Mouse (Mus musculus): ENCODE data around the gene Mcrip2.
"Not testable (repeated sequence)": the region's sequence is repeated elsewhere in the genome, so short reads cannot be mapped to it uniquely, and the experiment has no call there.

Gene Mcrip2

DNA sequence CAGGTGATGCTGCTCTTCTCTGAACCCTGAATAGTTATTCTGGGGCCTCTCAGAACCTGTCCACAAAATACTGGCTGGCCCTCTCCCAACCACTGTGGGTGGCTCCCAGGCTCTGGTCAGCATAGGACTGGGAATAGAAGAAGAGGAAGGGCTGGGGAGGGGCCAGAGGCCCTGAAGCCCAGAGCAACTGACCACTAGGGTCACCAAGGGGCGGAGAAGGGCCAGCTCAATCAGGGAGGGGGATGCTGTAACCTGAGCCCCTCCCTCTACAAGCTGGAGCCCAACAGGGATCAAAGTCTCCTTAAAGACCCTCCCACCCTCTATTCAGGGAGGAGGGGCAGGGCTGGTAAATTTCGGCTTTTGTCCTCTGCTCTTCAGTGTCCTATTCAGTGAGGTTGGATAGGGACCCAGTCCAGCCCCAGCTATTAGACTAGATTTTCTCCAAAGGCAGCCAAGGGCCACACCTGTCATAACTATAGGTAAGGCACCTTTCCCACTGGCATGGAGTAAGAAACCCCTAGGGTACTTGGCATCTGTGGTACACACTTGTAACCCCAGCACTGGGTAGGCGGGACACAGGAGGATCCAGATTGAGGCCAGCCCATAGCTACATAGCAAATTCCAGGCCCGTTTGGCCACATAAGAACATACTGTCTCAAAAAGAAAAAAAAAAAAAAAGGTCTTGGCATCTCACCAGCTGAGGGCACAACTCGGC, 11.8 kb upstream of the Mcrip2 start, which contains the start of gene Wfikkn1:
TSS of gene Wfikkn1 (minus strand) at position 663 of the 715 bp plus-strand sequence.
- DNase-seq: no peak

DNA sequence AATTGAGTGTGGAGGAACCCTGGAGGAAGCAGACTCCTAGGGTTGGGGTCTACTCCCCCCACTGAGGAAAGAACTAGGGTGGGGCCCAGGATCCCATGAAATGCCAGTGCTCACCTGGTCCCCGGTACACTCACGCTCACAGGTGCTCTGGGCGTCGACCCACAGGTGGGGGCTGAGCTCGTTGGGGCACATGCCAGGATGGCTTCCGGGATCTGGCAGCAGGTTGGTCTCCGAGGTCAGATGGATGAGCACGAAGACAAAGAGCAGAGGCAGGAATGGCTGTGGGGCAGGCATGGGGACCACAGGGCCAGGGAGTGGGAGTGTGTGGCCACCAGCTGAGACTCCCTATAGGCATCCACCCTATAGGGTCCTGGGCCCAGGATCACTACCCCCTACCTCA, 11.2 kb upstream of the Mcrip2 start:
- DNase-seq: no peak

DNA sequence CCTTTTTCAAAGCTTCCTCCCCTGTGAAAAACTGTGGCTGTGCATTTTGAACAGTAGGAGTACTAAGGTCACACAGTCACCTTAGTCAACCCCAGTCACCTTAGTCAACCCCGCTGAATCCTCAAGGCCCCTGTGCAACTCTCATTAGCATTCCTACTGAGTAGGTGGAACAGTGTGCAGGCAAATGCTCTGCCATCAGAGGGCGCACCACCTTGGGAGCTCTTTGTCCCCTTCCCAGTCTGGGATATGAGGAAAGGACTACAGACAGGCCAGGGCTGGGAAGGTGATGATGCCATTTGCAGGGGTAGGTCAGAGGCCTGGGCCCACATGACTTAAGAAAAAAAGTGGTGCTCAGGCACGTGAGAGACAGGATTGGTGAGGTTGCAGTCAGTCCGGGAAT, 10.7 kb upstream of the Mcrip2 start:
- DNase-seq: no peak

DNA sequence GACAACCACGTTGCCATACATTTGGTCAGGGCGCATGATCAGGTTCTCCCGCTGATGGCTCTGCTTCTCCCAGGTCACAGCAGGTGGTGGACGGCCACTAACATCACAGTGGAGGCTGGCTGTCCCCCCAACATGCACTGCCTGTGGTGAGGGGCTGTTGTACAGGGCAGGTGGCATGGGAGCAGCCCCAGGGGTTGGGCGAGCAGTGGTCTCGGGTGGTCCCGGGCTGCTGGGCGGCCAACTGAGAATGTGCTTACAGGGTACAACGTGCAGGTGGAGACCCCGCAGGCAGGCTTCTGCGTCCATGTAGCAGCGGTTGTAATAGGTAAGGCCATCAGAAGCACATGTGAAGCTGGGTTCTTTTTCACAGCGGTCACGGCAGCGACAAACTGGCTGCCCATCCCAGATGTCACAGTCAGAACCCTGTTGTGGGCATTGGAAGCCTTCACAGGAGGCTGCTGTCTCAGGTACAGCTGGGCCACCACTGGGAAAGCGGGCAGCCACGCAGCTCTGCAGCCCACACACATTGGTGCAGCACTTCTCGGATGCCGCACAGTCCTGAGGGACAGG, 10.1 kb upstream of the Mcrip2 start:
- no peak for DNase-seq

DNA sequence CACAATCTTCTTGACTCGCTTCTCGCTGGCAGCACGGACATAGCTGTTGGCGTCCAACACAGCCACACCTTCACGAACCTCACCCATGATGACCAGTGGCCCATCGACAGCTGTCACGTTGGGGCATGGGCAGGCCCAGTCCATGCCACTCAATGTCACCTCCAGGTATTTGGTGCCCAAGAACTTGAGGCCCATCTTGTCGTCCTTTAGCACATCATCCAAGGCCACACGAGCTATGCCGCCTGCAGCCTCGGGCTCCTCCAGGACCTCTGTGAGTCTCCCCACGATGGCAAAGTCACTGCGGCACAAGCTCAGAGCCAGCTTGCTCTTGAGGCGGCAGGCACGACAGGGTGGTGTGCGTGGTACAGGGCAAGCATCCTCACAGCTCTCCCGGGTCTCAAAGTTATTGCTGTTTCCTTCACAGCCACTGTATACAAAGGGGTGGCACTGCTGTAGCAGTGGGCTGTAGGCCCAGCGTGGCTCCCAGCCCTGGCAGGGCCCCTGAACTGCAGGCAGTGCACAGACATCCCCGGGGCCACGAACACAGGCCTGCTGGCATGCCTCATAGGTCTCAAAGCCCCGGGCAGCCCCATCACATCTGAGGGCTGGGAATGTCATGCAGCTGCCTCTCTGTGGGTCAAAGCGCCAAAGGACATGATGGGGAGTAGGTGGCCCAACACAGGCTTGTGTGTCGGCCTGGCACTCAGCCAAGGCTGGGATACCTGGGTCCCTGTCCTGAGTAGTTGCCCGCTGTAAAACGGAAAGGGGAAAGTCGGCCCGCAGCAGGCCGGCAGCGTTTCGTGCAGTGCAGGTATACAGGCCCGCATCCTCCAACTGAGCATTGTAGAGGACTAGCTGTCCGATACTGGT, 9.4 kb upstream of the Mcrip2 start:
- DNase-seq: no peak

DNA sequence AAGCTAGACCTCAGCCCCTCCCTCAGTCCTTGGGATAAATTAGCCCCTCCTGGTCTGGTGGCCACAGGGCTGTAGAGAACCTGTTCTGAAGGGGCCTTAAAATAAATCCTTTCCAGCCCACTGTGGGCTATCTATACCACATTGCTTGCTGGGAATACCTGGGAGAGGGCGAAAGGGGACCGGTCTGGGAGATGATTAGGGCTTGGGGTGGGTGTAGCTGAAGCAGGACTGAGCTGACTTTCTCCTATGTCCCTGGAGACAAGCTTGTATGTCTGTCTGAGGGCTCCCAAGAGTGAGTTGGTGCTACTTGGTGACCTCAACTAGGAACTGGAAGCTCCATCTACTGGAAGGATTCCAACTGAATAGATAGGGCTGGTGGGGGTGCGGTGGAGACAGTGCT, 8.5 kb upstream of the Mcrip2 start:
- no peak for DNase-seq

DNA sequence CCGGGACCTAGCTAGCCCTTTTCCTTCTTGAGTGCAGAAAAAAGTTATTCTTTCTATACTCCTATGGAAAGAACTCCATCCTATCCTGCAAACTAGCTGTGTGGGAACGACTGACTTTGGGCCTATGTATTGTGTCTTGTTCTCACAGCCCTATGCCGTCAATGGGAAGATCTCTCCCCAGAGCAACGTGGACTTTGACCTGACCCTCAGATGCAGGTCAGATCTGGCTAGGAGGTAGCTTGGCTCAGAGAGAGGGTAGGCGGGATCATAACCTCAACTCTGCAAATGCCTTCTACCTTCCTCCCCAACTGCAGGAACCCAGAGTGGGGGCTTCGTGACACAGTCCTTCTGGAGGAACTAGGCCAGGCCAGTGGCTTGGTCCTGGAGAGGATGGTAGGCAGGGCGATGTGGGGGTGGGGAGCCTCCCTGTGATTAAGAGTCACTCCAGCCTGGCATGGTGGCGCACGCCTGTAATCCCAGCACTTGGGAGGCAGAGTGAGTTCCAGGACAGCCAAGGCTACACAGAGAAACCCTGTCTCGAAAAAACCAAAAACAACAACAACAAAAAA, 7.9 kb upstream of the Mcrip2 start:
- DNase-seq: no peak

DNA sequence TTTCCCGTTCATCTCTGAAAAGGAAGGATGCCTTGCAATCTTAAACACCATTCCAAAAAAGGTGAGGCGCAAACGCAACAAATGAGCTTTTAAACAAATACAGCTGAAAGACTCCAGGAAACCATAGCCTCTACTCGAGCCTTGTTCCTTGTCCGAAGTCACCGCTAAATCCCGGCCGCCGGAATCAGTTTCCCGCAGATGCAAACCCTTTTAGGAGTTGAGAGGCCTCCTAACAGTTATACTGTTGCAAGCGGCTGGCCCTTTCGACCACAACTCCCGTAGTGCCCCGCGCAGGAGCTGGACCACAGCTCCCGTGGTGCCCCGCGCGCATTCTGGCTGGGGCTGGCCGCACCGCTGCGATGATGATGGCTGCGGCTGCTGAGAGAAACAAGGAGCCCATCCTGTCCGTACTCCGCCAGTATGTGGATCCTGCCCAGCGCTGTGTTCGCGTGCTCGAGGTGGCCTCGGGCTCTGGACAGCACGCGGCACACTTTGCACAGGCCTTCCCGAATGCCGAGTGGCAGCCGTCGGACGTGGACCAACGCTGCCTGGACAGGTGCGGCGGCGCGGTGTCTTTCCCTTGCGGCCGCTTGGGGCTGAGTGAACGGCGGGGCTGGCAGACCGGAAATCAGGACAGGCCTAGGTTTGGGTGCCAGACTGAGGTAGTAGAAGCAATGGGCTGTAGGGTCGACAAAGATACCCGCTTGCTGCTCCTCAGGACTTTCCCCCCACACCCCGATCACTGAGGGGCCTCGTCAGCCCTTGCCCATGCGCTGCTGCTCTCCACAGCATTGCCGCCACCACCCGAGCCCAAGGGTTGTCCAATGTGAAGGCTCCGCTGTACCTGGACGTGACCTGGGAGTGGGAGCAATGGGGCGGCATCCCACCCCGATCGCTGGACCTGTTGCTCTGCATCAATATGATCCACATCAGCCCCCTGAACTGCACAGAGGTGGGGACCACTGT, 6.9 kb upstream of the Mcrip2 start:
- peak; percentile 93 for DNase-seq

DNA sequence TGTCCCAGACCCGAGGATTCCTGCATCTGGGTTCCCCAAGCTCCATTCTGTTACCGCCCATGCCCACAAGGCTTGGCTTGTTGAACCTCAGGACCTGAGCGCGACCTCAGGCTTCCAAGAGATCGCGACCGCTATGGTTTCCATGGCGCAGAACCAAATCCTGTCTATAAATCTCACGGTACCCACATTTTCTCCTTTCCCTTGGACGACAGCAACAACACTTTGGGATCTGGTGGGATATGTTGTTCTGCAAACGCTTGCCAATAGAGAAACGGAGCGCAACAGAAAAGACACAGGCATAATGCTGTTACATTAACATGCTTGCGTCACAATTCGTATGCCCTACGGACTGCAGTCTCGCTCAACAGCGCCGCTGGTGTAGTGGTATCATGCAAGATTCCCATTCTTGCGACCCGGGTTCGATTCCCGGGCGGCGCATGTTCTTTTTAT, 6.2 kb upstream of the Mcrip2 start, which contains the start of gene Mettl26:
TSS of gene Mettl26 (plus strand) at position 354 of the 450 bp plus-strand sequence.
- DNase-seq: peak; percentile 95

DNA sequence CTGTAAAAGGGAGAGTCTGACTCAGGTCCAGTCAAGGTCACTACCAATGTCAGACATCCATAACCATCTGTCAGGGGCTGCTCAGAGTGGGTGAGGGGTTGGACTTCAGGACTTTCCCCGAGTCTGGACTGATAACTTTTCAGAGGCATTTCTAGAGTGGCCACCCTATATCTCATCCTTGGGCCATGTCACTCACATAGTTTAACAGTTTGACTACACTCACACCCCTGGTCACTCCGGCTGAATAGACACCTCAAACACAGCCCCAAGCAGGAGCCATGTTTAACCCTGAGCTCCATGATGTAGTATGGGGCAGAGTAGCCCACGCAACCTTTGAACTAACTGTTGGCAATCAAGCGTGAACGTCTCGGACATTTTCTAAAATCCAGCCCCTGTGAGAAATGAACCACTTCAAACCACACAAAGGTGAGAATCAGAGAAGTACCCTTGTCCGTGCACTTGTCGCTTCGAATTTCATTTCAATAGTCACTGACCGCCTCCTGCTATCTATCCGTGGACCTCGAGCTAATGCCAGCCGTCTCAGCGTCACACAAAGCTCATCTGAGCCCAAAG, 5.7 kb upstream of the Mcrip2 start:
- DNase-seq: no peak

DNA sequence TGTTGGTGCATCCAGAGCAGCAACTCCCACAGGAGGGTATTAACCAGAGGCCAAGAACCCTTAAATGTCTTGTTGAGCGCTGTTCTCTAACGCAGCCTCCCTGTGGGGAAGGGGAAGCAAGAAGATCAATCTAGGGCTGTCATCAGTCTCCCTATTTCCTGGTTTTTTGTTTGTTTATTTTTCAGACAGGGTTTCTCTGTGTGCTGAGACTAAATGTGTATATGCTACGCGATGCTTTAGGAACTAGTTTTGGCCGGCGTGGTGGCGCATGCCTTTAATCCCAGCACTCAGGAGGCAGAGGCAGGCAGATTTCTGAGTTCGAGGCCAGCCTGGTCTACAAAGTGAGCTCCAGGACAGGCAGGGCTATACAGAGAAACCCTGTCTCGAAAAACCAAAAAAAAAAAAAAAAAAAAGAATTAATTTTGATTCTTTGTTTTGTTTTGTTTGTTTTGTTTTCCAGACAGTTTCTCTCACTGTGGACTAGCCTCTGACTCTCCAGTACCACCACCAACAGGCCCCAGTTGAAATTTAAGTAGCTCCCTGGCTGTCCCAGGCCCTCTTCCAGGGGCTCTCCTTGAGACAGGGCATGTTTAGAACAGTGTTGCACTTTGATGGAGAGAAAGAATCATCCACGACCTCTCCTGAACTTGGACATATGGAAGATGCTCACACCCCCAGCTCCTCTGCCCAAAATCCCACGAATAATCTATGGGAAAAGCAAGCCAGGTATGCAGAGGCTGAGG, 5.0 kb upstream of the Mcrip2 start:
- no peak for DNase-seq

DNA sequence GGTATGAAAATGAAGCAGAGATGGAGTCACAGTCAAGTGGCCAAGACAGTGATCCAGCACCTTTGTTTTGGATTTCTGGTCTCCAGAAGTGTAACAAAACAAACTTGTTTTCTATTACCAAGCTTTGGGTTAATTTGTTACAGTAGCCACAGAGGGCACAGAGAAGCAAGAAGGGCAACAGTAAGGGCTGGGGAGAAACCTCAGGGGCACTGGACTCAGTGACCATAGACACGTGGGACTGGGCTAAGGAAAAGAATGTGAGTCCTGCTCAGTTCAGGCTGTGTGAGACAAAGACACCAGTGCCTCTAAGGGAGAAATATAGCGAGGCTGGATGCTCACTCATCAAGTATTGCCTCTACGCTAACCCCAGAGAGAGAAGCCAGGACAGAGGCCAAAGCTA, 4.1 kb upstream of the Mcrip2 start:
- no peak for DNase-seq

DNA sequence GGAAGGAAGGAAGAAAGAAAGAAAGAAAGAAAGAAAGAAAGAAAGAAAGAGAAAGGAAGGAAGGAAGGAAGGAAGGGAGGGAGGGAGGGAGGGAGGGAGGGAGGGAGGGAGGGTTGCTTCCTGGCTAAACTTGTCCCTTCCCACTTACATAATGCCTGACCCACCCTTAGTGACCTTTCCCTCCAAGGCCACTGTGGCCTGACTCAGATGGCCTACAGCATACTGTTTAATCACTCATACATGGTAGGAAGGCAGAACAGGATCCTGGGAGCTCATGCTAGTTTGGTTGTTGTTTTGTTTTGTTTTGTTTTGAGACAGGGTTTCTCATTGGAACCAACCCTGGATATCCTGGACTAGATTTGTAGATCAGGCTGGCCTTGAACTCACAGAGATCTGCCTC, 3.0 kb upstream of the Mcrip2 start:
- not testable (repeated sequence) for DNase-seq

DNA sequence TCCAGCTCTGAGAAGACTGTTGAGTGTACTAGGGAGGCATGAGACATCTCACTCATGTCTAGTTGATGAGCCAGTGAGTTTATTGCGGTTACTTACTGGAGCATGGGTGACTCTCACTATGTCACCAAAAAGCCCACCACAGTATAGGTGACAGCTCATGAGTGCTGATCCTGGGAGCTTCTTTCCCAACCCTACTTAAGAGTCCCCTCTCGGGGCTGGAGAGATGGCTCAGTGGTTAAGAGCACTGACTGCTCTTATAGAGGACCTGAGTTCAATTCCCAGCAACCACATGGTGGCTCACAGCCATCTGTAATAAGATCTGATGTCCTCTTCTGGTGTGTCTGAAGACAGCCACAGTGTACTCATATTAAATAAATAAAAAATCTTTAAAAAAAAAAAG, 1.4 kb upstream of the Mcrip2 start:
- DNase-seq: no peak

DNA sequence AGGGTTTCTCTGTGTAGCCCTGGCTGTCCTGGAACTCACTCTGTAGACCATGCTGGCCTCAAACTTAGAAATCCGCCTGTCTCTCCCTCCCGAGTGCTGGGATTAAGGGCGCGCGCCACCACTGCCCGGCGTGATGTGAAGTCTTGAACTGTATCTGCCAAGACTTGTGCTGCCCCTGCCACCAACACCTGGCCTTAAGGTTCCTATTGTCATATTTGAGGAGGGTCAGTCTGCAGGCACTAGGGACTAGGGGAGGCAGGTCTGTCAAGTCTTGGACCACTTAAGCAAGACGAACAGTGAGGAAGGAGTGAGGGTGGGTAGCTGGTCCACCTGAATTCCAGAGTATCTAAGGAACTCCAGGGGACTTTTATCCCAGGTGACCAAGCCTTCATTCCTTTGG, 934 bp upstream of the Mcrip2 start:
- DNase-seq: no peak

DNA sequence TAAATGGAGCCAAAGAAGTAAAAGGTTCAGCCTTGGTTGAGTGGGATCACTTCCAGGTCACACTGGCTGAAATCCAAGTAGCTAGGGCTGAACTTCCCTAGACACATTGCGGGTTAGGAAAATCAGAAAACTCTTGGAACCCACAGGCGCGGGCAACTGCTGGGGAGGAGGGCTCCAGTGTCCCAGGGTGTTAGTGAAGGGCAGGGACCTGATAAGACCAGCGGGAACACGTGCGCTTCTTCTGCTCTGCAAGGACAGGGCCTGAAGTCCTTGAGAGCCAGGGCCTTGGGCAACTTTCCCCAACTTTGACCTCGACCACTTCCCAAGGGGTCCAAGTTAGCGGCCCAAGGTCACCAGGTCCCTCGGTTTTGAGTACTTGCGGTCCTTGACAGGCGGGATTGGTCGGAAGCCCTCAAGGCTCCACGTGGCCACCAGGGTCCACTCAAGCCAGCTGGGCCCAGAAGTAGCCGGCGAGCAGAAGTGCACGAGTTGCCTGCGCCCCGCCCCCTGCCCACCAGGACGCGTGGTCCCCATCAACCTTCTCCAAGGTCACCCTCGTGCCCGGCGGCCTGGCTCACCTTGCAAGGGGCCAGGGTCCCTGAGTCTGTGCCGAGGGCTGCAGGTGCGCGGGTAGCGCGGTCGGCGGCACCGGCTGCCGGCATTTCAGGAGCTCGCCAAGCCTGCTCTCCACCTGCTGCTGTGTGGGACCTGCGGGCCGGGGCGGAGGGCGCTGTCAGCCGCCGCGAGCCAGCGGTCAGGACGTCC, 546 bp downstream of the Mcrip2 start:
- DNase-seq: no peak

DNA sequence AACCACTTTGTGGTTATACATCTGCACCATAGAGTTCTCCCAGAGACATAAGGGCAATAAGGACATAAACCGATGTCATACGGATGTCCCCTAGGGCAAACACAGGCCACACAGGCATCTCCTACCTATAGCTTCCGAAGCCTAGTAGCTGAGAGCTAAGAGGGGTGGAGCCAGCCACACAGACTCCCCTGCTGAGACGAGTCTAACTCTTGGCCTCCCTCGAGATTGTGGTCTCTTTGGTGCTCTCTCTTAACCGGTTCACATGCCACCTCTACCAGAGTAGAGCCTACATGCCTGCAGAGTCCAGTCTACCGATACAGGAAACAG, 1.1 kb downstream of the Mcrip2 start:
- DNase-seq: no peak

DNA sequence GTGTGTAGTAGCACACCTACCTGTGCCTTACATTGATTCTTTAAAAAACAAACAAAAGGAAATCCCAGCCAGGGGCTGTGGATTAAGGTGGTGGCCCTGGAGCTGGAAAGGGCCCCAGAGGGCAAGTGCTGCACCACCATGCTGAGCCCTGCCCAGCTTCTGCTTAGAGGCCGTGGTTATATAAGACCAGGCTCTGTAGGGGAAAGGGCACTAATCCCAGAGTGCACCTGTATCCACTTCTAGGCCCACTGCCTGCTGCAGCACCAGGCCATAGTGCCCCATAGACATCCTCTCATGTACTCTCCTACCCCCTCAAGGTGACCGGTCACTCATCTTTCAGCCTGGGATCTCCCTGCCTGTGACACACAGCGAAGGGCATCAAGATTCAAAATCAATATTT, 2.4 kb downstream of the Mcrip2 start:
- no peak for DNase-seq

DNA sequence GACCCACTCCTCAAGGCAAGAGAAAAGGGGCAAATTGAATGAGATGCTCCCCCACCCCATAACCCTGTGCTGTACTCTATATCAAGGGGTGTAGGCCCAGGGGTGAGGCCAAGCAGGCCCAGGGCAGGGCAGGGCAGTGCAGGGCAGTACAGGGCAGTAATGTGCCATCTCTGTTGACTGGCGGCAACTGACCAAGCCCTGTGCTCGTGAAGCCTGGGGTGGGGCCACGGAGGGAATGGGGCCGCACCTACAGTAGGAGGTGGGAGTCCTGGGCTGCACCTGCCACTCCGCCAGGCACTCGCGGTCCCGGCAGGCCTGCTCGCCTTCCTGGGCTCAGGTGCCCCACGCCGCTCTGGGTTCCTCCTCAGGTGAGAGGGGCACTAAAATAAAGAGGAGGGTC, 3.3 kb downstream of the Mcrip2 start:
- no peak for DNase-seq

DNA sequence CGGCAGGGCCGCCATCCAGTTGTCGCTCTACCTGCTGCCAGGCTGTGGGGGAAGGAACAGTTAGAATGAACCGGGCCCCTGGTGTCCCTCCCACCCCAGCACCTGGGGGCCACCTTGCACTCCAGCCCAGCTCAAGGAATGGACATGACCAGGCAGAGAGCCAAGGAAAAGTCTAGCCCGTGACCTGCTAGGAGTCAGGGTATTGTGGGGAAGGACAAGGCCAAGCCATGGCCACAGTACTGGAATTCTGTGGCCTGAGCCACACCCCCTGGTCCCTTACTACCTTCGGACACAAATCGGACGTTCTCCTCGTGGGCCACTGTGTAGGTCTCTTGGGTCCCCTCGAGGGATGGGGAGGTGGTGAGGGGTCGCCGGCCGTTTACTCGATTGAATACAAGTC, 4.3 kb downstream of the Mcrip2 start:
- DNase-seq: no peak

DNA sequence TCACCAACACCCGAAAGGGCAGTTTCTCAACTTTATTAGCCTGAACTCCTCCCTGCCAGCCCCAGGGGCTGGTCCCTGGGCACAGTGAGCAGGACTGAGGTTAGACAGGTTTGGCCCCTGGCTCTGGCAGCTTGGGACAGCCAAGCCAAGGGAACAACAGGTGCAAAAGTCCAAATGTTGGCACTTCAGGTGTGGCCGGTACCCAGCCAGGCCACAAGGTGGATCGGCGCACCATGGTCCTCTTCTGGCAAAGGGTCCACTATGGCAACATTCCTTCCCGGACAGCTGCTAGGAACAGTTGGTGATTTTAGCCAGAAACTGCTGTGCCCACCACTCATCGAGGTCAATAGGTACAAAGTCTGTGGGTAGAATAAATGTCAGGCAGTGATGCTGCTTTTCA, 4.9 kb downstream of the Mcrip2 start:
- DNase-seq: no peak
